Mouse (Mus musculus) c-Kit-negative CD71-positive TER-119-positive erythroid progenitor cells, embryonic 14.5 days (primary cell): ENCODE results near the gene Fam186b.
"Not testable (repeated sequence)": the region's sequence is repeated elsewhere in the genome, so short reads cannot be mapped to it uniquely, and the experiment has no call there.

Experiments used
- DNase-seq: peaks from one replicate; pipeline ENCODE4 v3.0.0-alpha.2; 2013; ENCODE audit warnings: low read depth, low spot score

The Fam186b gene

DNA sequence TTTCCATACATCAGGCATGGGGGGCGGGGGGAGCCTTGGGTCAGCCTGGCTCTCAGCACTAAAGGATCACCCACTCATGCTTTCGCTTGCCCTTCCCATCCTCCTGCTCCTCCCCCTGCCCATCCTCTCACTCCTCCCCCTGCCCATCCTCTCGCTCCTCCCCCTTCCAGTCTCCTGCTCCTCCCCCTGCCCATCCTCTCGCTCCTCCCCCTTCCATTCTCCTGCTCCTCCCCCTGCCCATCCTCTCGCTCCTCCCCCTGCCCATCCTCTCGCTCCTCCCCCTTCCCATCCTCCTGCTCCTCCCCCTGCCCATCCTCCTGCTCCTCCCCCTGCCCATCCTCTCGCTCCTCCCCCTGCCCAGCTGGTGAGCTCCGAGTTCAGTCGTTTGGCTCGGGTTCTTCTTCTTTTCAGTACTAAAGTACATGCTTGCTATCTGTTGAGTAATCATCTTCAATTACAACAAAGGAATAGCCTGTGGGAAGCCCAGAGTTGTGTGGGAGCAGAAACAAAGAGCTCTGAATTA lies 35.9 kb downstream of the Fam186b start:
- no peak for DNase-seq

GRCm38 (mm10) chr15:99259167-99259729 lies 36.4 kb downstream of the Fam186b start:
- DNase-seq: no peak

- no peak for DNase-seq
Measured at GRCm38 (mm10) chr15:99255241-99255749, 40.4 kb downstream of the Fam186b start.

DNA sequence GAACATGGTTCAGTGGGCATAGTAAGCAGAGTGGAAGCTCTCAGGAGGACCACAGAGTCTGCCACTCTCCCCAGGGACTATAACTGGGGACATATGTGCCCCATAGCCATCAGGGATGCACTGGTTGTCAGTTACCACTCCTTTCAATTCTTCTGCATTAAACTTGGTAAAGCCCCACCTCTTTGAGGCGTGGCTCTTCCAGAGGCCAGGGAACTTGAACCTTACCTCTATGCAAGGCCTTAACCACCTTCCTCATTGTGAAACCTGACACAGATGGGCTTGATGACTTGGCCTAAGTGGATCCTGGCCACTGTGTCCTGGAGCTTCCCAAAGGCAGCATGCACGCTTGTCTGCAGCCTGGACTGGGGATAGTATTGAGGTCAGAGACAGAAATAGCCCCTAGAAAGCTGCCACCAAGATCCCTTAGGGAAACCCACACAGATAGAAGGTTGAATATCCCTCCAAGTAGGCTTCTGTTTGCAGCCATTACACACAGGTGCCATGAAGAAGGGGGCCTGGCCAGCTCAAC lies 41.1 kb downstream of the Fam186b start:
- no peak for DNase-seq

DNA sequence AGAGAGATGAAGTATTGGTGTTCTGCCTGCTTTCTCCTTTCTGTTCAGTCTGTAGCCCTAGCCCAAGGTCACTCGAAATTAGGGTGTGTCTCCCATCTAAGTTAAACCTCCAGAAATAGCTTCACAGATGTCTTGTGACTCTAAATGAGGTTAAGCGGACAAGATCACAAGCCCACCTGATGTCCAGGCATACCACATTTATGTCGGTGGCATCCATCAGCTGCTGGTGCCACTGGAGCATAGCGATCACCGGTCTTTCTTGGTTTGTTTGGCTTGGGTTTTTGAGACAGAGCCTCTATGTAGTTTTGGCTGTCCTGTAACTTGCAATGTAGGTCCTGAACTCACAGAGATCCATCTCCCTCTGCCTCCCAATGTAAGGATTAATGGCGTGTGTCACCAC lies 41.9 kb downstream of the Fam186b start:
- DNase-seq: no peak

GRCm38 (mm10) chr15:99253175-99253479 lies 42.6 kb downstream of the Fam186b start:
- DNase-seq: not testable (repeated sequence)

DNA sequence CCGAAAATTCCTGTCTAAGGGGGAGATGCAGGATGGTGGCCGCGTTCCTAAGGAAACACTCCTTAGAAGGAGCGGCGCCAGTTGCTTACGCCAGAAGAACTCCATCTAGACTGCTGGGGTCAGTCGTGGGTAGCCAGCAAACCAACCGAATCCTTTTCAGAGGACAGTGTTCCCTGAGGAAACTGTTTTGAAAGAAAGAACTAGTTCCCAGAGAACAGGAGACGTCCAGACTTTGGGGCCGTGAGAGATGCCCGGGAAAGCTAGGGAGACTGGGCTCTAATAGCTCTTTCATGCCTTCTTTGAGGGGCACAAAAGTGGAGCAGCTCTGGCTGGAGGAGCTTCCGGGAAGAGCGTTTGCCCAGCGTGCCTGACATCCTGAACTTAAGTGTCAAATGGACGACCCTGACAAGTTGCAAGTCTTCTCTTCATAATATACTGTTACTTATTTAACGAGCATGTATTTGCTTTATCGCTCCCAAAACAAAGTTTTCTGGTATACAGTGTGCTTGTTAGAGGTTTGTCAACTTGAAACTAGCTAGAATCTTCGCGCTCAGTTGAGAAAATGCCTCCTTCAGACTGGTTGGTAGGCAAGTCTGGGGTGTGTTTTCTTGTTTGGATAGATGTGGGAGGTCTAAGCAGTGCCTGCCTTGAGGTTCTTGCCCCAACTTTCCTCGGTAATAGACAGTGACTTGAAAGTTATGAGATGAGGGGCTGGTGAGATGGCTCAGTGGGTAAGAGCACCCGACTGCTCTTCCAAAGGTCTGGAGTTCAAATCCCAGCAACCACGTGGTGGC lies 43.1 kb downstream of the Fam186b start:
- DNase-seq: peak; percentile 24

GRCm38 (mm10) chr15:99251626-99252380 lies 43.9 kb downstream of the Fam186b start, which contains the start of gene Mcrs1:
TSS of gene Mcrs1 (minus strand) at chr15:99251961.
- DNase-seq: peak; percentile 96

DNA sequence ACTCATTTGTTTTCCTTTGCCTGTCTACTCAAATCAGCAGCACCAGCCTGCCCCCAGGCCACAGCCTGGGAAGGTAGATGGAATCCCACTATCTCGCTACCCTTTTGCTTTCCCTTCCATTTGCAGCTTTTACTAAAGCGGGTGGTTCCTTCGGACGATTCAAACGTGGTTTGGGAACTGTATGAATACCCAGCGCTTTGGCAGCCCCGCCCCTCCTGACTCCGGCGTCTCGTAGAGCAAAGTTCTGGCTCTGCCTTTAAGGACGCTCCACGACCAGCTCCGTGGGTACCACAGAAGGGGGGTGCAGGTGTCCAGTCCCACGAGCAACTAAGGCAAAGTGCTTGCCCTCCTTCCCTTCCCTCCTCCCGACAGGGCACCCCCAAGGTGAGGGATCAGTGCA lies 44.6 kb downstream of the Fam186b start:
- DNase-seq: not testable (repeated sequence)

DNA sequence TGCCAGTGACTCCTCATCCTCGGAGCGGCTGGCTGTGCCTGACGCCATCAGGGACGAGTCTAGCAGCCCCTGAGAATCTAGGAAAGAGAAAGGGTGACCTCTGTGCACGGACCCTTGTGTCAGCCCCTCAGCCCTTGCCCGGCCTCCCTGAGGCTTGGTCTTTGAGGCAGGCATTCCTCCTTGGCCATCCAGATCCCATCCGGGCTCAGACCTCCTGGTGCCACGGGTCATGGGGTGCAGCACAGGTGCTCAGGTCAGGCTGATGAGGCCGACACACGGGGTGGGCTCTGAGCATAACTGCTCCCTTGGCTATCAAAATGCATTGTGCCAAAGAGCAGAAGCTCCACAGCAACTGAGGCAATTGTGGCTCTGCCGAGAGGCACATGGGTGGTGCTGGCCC lies 45.8 kb downstream of the Fam186b start:
- no peak for DNase-seq

- no peak for DNase-seq
Measured at GRCm38 (mm10) chr15:99248972-99249371, 46.7 kb downstream of the Fam186b start.

DNA sequence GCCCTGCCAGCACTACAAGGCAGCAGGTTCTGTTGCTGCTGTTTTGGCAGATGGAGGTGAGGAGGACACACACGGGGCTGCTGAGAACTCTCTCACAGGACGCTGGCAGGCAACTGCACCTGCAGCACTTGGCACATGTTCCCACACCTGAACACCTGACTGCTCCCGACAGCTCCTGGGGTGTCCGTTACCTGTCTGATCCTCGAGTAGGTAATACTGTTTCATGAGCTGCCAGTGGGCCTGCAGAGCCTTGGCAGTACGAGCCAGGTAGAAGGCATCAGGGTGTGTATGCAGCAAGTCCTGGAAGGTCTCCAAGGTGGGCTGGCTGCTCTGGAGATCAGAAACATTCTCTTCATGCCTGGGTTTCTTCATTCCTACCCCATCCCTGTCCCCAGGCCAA lies 49.0 kb downstream of the Fam186b start:
- not testable (repeated sequence) for DNase-seq

GRCm38 (mm10) chr15:99242045-99242444 lies 53.6 kb downstream of the Fam186b start:
- no peak for DNase-seq

DNA sequence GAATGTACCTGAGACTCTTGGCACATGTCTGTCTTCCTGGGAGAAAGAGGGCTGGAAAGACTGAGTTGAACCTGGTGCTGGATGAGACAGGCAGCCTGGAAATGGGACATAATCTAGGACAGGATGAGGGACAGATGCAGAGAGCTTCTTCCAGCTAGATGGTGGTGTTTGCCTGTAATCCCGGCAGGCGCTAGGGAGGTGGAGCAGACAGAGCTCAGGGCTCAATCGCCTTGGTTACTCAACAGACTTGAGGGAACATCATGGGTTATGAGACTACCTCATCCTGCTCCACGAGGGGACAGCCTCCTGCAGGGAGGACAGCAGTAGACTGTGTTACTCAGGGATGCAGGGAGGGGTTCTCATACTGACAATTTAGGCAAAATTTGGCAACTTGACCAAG lies 54.4 kb downstream of the Fam186b start:
- DNase-seq: no peak

- no peak for DNase-seq
Measured at GRCm38 (mm10) chr15:99240129-99240528, 55.6 kb downstream of the Fam186b start.

DNA sequence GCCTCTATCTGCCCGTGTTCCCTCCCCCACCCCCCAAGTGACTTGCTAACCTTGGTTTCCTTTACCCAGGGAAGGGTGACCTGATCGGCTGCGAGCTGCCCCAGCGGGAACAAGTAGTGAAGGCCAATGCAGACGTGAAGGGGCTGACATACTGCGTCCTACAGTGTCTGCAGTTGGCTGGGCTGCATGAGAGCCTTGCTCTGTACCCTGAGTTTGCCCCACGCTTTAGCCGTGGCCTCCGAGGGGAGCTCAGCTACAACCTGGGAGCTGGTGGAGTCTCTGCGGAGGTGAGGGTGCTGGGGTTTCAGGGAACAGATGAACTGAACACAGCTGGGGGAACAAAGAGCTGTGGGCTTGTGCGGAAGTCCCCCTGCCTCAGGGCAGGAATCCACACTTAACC lies 57.7 kb downstream of the Fam186b start:
- no peak for DNase-seq

GRCm38 (mm10) chr15:99234326-99235010 lies 61.2 kb downstream of the Fam186b start:
- no peak for DNase-seq

DNA sequence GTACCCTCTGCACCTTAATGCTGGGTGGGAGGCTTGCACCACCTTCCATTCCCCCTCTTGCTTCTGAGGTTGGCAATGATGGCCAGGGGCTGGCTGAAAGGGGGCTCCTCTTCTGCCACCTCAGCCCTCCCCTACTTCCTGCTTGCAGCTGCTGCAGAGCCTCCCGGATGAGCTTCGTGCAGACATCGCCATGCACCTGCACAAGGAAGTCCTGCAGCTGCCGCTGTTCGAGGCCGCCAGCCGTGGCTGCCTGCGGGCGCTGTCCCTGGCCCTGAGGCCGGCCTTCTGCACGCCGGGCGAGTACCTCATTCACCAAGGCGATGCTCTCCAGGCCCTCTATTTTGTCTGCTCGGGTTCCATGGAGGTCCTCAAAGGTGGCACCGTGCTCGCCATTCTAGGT lies 62.0 kb downstream of the Fam186b start:
- DNase-seq: no peak

- DNase-seq: no peak
Measured at GRCm38 (mm10) chr15:99231998-99232397, 63.7 kb downstream of the Fam186b start.

DNA sequence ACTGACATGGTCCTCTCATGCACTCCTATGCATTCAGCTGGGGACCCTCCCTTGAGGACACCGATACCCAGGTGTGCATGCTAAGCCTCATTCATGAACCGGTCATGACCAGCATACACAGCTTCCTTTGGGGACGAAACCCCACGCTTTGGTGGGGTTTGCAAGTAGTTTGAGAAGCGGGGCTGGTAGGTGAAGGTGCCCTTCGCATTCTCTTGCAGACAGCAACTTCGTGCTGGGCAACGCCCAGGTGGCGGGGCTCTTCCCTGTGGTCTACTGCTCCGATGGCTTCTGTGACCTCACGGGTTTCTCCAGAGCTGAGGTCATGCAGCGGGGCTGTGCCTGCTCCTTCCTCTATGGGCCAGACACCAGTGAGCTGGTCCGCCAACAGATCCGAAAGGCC lies 69.6 kb downstream of the Fam186b start:
- no peak for DNase-seq

GRCm38 (mm10) chr15:99225081-99225810 lies 70.4 kb downstream of the Fam186b start:
- no peak for DNase-seq
